Mouse (Mus musculus) embryonic fibroblast, embryonic 13.5 days (primary cell): ENCODE results near the gene Akap7. TPM values are rescaled to one million over a fixed set of nuclear protein-coding genes. Genes with fewer than 3 reads are reported as not detected.

ENCODE experiments used
- H3K27ac ChIP-seq: 2 replicates; pipeline ENCODE4 v1.5.1; 2012; ENCODE audit warnings: low read length, control low read depth, inconsistent platforms; ENCODE audit not compliant: insufficient read depth
- H3K4me1 ChIP-seq: 2 replicates; pipeline ENCODE4 v1.6.1; 2011; ENCODE audit warnings: low read length; ENCODE audit not compliant: control insufficient read depth, insufficient read depth
- H3K4me3 ChIP-seq: 2 replicates; pipeline ENCODE4 v1.5.1; 2011; ENCODE audit warnings: mild to moderate bottlenecking, control low read depth, low read length; ENCODE audit not compliant: insufficient read depth
- CTCF ChIP-seq: IDR thresholded peaks from 2 replicates; pipeline ENCODE4 v1.5.1; 2011; ENCODE audit warnings: mild to moderate bottlenecking, control low read depth, low read length, moderate library complexity, borderline replicate concordance; ENCODE audit not compliant: insufficient read depth
- POLR2A ChIP-seq: IDR thresholded peaks from 2 replicates; pipeline ENCODE4 v1.6.1; 2011; ENCODE audit warnings: low read depth, mild to moderate bottlenecking, control low read depth, low read length, moderate library complexity
- polyA plus RNA-seq: library from polyadenylated mRNA; stranded (reverse); fragments of >200 nt; gene quantifications from 2 replicates; pipeline ENCODE4 v1.2.4, GENCODE M21; 2011; ENCODE audit warnings: low read depth; ENCODE audit not compliant: missing spikeins, insufficient read length

Akap7 gene
- 18.9 and 19.0 TPM in 2 replicates for polyA plus RNA-seq

DNA sequence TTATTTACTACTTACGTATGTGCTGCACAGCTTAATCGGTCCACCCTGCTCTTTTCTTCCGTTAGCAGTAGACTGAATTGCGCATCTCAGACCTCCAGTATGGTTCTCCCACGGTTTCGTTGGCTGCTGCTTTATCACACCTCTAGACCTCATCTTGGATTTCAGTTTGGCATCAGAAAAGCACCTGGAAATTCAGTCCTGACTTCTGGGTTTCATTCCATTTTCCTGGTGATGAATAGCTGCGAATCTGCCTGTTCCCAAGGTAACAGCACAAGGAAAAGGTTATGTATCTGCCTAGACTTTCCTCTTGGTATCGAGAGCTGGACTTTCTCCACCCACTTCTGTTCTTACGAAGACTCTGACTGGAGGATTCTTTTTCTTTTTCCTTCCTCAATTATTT, at the start of gene Akap7:
Akap7 (minus strand) TSS at position 101 of the 400 bp plus-strand sequence.
- Histone ChIP-seq H3K4me3 (no peak within 1 kb of the TSS), H3K4me1 (no peaks in the 10 kb centered on the region), H3K27ac (no peak within 1 kb of the TSS)
- TF ChIP-seq POLR2A (no peak), CTCF (no peak)

DNA sequence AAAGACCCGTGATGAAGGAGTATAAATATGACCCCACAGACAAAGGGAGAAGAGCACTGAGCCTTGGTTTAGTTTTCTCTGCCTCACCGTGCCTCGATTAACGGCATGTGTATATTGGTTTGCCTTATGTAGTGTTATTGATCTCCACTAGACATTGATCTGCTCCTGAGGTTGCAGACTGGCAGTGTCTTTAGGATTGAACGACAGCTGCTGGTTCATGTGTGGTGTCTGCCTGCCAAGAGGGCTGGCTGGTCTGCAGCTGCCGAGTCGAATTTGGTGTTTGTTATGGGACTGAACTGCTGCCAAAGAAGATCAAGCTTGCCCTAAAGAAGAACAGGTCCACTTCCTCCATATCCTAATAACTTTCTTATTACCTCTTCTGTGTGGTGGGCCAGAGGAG, 46.7 kb upstream of the Akap7 start:
- H3K27ac ChIP-seq: no peak overlapping the region
- TF ChIP-seq POLR2A (no peak), CTCF (no peak)
- 0 out of 2 replicates have a peak, but pooled peaks cover 3% of the 10 kb centered on the region for H3K4me1 ChIP-seq
- no peak overlapping the region for H3K4me3 ChIP-seq

DNA sequence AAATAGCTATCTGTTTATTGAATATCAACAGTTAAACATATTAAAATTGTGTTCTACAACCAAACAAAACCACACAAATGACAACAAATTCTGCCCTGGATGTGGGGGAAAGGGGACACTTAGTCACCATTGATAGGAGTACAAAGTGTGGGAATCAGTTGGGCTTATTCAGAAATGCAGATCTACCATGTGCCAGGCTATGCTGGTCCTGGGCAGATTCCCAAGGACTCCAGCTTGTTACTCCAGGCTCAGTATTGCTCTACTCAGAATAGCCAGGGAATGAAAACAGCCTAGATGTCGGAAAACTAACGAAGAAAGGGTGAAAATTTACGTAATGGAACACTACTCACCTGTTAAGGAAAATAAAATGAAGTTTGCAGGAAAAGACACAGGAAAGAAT, 46.3 kb upstream of the Akap7 start:
- Histone ChIP-seq H3K4me1 (0 out of 2 replicates have a peak, but pooled peaks cover 3% of the 10 kb centered on the region), H3K27ac (no peak overlapping the region), H3K4me3 (no peak overlapping the region)
- no peak for TF ChIP-seq CTCF
- TF ChIP-seq POLR2A: no peak

DNA sequence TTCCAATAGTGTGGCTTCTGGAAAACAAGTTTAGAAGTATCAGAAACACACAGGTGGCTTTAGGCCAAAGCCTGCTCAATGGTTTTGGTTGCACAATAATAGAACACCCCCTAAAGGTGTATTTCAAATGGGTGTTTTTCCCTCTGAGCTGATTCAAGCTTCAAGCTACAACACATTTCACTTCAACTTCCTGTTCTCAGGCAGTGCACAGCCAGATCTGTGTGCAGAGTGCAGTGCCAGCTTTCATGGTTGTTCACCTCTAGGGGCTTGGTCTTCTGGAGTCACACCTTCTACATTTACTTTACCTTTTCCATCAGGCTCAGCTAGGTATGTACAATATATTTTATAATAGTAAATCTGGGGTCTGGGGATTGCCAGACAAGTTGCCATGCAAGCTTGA, 35.1 kb upstream of the Akap7 start:
- no peak for TF ChIP-seq CTCF
- no peak for TF ChIP-seq POLR2A
- H3K27ac ChIP-seq: no peak overlapping the region
- no peak overlapping the region for H3K4me3 ChIP-seq
- no peaks in the 10 kb centered on the region; the same call in 1 of the 2 replicates for H3K4me1 ChIP-seq

DNA sequence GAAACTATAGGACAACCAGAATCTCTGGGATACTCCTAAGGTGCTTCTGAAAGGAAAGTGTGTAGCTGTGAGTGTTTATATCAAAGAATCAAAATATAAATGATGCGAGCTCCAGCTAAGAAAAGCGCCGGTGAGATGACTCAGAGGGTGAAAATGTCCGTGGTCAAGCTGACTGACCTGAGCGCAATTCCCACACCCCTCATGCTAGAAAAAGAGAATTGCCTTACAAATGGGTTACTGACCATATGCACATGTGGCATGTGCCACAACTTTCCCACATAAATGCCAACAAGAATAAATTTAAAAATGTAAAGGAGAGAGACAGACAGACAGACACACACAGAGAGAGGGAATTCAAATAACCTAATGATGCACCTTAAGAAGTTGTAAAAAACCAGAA, 33.0 kb upstream of the Akap7 start:
- TF ChIP-seq POLR2A: no peak
- no peak for TF ChIP-seq CTCF
- Histone ChIP-seq H3K4me3 (no peak overlapping the region), H3K4me1 (no peaks in the 10 kb centered on the region; the same call in 1 of the 2 replicates), H3K27ac (no peak overlapping the region)

DNA sequence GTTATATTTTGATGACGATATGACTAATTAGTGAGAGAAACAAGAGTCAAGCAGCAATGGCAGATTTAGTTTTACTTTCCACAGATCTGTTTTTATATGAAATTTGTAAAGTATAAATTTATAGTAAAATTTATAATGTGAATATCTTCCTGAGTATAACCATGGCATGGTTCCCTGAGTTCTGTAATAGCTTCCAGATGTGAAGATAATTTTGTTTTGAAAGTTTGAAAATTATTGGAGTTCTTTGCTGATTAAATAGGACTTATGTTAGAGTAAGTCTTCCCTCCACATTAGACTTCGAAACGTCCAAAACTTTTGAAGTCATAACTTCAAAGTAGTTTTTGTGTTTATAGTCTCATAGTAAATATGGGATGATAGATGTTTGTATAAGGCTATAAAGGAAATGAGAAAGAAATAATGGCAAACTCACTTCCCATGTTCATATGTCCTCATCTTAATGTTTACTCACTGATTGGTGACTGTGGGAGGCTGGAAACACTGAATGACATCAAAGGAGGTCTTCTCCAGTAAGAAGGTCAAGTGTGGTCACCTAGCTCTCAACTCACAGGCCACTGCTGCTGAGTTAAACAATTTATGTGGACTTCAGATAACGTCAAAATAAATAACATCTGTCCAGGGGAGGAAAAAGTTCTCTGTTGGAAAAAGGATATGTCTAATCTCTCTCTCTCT, 25.9 kb upstream of the Akap7 start:
- TF ChIP-seq POLR2A (no peak), CTCF (no peak)
- Histone ChIP-seq H3K4me3 (no peak overlapping the region), H3K4me1 (peaks cover 4% of the 10 kb centered on the region), H3K27ac (no peak overlapping the region)

DNA sequence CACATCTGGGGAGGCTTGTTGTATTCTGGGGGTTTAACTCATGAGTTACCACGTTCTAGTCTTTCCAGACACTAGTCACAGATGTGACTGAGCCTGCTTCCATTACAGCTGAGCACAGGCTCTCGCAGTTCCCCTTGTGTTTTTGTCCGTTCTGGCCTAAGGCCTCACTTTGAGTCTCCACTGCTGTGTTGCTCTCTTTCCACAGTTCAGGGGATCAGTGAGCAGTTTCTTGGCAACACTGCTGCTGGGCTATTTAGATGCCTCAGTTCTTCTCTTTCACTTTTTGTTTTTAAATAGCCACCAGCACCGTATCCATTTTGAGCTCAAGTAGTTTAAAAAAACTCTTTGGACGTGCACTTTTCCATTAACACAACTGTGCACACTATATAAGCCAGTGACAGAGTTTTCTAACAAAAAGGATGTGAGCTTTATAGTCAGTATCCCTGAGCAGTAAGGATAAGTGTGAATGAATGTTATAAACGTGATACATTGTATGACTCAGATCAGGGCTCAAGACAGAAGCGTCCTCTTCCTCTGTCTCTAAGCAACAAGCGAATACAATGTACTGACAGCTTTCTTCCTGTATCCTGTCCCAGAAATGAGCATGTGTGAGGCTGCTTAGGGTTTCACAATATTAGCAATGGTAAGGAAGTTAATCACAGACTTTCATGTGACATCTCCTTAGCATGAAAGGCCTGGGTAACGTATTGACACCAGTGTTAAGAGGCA, 23.8 kb upstream of the Akap7 start:
- Histone ChIP-seq H3K27ac (no peak overlapping the region), H3K4me1 (peaks cover 4% of the 10 kb centered on the region), H3K4me3 (no peak overlapping the region)
- no peak for TF ChIP-seq POLR2A
- TF ChIP-seq CTCF: no peak

DNA sequence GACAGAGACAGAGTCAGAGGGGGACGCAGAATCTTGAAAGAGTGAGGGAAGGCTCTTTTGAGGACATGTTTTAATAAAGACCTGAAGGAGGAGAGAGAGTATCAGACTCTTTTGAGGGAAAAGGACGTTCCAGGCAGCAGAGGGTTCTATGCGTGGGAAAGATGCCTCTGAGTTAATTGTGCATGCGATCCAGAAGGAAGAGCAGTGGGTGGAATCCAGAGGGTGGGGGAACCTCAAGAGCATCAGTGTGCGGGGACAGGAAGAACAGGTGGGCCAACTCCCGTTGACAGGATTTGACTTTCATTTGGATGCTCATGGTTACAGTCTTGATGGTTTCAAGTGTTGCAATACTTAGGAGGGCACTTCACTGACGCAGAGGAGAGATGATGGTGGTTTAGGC, 22.4 kb upstream of the Akap7 start:
- TF ChIP-seq CTCF (no peak), POLR2A (no peak)
- Histone ChIP-seq H3K4me3 (no peak overlapping the region), H3K4me1 (peaks cover 4% of the 10 kb centered on the region), H3K27ac (no peak overlapping the region)

DNA sequence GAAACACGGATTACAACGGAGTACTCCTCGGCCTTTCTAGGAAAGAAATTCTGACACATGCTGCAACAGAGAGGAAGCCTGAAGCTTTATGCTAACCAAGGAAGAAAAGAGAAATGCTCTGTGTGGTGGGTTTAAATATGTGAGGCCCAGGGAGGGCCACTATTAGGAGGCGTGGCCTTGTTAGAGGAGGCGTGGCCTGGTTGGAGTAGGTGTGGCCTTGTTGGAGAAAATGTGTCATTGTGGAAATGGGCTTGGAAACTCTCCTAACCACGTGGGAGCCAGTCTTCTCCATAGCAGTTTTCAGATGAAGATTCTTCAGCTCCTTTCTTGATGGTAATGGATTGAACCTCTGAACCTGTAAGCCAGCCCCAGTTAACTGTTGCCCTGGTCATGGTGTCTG, 19.8 kb upstream of the Akap7 start:
- H3K4me1 ChIP-seq: peaks cover 4% of the 10 kb centered on the region
- H3K27ac ChIP-seq: no peak overlapping the region
- TF ChIP-seq POLR2A: no peak
- TF ChIP-seq CTCF: no peak
- no peak overlapping the region for H3K4me3 ChIP-seq

DNA sequence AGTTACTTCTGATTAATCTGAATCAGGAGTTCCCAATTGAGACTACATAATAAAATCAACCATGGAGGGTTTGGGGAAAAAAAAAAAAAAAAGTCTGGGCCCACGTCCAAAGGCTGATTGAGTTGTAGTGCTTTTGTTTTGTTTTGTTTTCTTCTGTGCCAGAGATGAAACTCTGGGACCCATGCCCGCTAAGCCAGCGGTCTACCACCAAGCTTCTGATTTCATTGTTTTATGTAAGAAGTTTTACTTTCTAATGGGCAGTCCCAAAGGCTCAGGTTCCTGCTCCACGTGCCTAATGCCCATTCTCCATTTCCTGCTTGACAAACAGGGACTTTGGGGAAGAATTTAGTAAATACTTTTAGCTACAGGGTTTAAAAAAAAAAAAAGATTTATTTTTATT, 18.0 kb upstream of the Akap7 start:
- H3K4me3 ChIP-seq: no peak overlapping the region
- H3K4me1 ChIP-seq: no peaks in the 10 kb centered on the region
- H3K27ac ChIP-seq: no peak overlapping the region
- TF ChIP-seq POLR2A (no peak), CTCF (no peak)
